Mouse (Mus musculus): Measurements from ENCODE around the gene Pbx3.

Gene Pbx3

DNA sequence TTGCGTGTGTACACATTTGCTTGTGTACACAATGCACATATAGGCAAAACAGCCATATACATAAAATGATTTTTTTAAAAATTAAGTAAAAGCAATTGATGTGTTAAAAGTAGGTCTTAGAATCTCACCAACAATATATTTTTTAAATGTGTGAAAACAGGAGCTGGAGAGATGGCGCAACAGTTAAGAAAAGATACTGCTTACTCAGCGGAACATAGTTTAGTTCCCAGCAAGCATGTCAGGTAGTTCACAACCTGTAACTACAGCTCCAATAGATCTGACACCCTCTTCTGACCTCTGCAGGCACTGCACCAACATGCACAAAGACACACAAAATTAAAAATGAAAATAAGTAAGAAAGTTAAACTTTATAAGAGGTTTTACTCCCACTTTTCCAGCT lies 74.7 kb downstream of the Pbx3 start:
- no peak for DNase-seq (ENCODE audit: low read depth, low spot score)

DNA sequence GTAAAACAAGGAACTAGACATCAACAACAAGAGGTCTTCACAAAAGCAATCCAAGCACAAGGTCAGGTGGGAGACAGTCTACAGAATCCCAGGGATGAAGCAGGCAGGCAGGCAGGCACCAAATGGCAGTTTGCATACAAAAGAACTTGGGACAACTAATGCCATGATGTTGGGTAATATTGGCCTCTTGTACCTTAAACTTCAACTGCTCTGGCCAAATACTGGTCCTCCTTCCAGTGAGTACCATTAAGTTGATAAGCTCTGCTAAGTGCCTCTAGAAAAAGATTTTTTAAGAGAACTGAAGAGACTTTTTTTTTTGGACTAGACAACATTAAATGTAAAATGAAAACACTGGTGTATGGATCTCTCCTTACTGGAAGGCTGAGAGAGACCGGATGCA lies 83.2 kb downstream of the Pbx3 start:
- no peak for DNase-seq (ENCODE audit: low read depth, low spot score)

DNA sequence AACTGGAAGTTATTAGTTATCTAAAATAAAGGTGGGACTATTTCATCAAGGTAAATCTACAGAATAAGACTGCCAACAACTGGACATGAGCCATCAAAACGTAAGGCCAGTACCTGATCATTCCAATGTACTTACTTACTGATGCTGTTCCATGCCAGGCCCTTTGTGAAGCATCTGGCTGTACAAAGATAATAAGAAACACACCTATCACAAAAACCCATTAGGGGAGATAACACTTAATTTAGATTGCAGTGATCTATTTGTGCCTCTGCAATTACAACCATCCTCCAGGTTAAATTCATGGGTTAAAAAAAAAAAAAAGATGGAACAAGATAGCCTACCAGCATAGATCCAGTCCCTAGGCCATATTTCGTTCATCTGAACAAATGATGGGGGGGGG lies 88.7 kb downstream of the Pbx3 start:
- no peak for DNase-seq (ENCODE audit: low read depth, low spot score)

DNA sequence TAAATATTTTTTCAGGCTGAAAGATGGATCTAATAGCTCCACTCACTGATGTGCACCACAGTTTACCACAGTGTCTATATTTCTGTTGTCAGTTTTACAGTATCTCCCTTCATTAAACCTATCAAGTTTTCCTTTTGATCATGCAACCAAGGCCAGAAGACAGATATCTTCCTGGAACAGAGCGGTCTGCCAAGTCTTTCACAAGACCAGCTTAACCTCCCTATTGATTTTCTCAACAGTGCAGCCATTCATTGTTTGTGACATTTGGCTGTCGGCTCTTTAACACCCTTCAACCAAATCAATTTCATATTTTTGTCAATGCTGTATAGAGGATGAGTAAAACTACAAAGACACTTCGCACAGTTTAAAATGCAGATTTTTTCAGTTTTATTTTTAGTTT lies 91.9 kb downstream of the Pbx3 start:
- no peak for DNase-seq (ENCODE audit: low read depth, low spot score)

DNA sequence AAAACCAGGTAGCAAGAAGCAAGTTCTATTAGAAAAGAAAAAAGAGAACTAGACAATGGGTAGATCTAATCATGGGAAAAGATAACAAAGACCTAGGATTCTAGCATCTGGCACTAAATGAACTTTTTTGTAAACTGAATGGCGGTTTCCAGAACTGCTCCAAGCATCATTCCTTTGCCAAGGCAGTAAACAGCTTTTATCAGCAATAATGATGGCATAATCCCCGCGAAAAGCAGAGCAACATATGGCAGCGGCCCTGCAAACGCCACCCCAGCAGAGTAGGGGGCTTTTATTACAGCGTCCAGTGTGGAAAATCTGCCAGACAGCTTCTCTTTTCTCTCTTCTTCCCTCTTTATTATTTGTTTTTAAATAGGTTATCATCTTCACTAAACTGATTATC lies 93.2 kb downstream of the Pbx3 start:
- DNase-seq (ENCODE audit: low read depth, low spot score) = no peak

DNA sequence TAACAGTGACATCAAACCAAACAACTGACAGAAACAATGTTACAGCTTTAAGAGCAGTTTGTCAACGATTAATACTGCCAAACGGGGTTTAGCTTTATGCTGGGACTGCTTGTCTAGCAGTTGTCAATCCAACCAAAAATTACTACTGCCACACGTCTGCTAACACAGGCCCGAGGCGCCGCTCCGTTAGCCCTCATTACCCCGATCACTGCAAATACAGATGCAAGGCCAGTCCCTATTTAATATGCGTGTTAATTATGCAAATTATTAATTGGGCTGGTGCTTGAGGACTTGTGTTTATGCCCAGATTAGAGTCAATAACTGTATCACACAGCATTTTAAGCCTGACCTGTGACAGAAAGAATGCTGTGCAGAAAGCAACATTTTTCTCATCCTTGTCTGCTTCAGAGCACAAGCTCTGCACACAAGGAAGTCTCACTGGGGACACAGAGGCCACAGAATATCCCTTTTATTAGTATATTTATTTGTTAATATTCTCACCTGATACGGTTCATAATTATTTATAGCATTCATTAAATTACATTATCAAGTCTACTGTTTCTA lies 97.2 kb downstream of the Pbx3 start:
- DNase-seq (ENCODE audit: low read depth, low spot score) = no peak

DNA sequence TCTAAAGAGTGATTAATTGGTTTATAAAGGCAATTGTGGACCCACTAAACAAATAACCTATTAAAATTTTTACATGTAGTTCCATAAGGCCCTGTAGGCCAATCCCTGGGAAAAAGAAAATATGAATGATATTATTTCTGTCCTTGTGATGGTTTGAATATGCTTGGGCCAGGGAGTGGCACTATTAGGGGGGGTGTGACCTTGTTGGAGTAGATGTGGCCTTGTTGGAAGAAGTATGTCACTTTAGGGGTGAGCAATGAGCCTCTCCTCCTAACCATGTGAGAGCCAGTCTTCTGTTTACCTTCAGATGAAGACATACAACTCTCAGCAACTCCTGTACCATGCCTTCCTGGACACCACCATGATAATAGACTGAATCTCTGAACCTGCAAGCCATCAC lies 110.9 kb downstream of the Pbx3 start:
- no peak for DNase-seq (ENCODE audit: low read depth, low spot score)

DNA sequence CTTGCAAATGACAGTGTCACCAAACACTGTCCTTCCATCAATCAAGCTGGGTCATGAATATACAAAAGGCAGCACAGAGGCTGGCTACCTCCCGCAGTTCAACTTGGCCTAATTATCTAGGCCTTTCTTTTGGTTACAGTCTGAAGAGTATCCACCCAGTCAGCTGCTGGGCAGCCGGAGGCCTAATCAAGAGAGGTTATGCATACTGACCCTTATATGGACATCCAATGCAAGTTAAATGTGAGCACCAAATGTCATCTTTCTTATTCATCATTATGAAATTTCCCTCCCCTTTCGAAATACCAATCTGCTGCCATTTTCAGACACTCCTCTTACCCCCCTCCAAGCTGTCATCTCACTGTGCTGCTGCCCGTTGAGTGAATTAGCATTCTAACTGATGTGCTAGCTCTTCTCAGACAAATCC lies 112.3 kb downstream of the Pbx3 start:
- no peak for DNase-seq (ENCODE audit: low read depth, low spot score)

DNA sequence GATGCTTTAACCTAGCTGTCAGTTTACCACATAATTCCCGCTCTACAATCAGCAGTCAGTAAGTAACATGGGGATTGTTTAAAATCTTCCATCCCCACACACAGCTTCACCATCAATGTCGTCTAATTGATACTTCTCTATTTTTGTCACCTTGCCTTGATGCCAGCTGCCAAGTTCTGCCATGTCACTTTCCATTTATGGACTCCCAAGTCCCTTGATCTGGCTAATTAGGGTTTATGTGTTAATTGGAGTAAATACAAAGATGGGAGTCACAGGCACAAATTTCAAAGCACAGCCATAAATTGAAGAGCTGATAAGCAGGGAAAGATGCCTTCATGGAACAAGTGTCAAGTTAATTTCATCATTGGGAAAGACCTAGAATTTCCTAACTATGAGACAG lies 114.7 kb downstream of the Pbx3 start:
- DNase-seq (ENCODE audit: low read depth, low spot score) = no peak

DNA sequence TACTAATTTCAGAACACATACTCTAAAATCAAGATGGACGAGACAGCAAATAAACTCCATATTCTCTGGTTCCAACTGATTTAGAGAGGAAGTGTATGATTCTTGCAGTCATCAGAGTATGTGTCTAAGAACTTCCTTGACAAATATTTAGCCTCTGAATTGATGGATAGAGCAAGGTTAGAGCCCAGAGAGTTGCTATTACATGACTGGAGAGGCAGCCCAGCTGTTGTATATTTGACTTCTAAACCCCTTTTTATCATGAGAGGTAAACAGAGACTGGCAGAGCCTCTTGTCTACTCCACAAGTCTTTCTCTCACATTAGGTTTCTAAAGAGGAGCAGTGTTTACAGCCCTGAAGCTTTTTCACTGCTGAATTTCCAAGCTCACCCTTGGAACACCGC lies 115.3 kb downstream of the Pbx3 start:
- no peak for DNase-seq (ENCODE audit: low read depth, low spot score)

DNA sequence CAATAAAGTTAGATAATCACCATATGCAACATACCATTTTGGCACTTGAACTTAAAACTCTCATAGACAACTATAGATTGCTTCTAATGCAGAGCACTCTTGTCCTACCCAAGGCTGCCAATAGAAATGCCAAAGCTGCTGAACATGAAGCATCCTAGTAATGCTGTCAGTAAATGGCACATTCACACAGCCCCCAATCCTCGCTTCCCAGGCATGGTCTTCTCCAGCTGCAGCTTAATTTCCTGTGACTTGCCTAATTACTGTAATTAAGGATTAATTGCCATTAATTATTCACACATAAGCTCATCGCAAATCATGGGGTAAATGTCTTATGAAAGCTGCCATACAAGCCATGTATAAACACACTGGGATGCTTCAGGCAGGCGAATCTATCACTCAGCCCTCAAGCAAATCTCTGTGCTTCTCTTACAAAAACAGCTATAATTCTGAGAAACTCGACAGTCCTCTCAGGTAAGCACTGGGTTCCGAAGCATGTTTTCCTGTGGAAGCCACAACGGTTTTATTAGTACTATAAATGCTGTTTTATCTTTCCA lies 116.9 kb downstream of the Pbx3 start:
- DNase-seq (ENCODE audit: low read depth, low spot score) = no peak

DNA sequence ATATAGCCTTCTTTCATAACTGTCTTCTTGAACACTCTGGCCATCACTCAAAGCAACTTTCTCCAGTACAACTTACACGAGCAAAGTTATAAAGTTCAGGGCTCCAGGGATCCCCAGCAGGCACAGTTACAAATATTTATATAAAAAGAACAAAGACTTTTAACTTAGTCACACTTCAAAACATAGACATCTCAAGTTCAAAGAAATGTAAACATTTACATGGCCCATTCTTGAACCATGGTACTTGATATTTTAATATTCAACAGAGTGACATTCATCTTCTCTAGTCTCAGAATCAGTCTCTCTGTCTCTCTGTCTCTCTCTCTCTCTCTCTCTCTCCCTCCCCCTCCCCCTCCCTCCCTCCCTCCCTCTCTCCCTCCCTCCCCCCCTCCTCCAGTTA lies 119.3 kb downstream of the Pbx3 start:
- DNase-seq (ENCODE audit: low read depth, low spot score) = no peak

DNA sequence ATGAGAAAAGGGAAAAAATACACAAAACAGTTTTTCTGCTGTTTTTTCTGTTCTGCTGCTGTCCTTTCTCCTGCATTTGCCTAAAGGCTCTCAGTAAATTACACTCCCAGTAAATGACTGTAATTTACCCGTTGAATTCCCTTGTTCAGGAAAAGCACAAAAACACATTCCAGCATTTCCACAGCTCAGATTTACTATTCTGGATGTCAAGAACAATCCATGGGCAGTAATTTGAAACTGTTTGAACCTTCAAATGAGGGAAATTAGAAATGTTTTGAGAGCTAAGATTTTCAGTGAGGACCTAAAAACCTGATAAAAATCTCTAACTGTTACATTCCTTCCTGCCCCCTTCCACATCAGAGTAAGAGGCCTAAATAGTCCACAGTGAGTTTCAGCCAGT lies 119.8 kb downstream of the Pbx3 start:
- DNase-seq (ENCODE audit: low read depth, low spot score) = no peak

DNA sequence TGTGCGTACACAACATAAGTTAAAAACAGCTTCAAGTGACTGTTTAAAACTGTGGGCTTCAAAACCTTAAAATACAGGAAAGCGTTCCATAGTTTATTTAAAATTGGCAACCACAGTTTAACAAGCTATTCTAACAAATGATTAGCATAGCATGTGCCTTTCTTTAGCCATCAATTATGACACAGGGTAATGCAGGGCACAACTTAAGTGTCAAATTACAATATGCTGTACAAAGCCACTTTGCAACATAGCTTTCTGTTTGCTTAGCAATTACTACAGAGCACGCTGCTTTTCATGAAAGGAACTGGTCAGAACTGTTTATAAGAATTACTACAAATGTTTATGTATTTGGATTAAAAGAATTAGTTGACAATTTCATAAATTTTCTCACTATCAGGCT lies 120.7 kb downstream of the Pbx3 start:
- DNase-seq (ENCODE audit: low read depth, low spot score) = no peak

DNA sequence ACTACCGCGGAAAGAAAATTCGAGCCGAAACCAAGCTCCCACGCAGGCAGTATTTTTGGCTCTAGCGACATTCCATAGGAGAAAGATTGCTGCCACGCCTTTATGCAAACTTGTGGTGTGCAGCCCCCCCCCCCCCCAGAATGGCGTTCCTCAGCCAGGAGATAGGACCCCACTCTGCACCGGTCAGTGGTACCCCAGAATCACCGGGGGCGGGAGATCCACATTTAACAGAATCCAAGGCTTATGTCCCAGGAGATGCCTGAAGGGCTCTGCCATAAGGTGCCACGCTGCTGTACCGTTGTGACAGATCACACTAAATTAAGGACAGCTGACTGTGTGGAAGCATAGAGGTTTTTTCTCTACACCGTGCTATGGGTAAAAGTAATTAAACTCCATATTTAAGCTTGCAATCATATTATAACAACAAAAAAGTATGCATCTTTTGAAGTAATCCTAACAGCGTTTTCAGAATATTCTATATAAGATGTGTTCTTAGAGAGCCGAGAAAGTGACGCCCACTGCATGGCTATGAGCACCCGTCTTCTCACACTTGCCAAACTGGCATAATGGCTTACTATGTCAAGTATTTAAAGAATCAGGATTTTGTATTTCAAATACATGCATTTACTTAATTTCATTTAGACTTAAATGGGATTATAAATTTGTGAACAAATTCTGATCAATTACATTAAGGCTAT lies 122.8 kb downstream of the Pbx3 start:
- no peak for DNase-seq (ENCODE audit: low read depth, low spot score)

DNA sequence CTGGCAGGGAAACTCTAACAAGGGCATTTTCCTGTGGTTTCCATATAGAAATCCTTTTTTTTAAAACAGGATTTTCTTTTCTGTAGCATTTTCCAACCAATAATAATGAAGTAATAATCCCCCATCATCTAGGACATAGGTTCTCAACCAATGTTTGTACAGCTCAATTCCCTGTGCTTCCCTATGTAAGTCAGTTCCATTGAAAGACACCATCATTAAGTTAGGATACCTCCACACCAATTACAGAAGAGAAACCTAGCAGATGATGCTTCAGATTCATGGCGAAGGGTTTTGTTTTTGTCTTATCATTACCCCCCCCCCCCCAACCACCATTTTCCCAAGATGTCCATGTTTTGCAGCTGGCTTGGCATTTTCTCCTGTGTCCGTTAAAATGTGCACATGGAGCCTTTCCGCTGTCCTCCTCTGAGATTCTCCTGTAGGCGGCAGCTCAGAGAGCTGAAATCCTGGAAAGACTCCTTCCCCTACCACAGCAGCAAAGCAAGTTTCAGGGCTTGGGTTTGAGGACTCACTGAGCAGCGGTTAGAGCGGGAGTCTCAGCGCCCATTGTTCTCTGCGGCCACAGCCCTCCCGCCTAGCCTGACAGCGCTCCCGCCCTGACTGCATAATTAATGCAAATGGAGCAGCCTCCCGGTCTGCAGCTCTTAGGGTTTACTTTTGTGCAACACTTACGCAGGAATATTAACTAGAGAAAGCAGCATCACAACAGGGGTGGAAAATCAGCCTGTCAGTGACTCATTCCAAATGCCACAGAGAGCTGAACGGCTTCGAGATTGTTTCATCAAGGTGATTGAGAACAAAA lies 123.6 kb downstream of the Pbx3 start:
- DNase-seq (ENCODE audit: low read depth, low spot score) = no peak

DNA sequence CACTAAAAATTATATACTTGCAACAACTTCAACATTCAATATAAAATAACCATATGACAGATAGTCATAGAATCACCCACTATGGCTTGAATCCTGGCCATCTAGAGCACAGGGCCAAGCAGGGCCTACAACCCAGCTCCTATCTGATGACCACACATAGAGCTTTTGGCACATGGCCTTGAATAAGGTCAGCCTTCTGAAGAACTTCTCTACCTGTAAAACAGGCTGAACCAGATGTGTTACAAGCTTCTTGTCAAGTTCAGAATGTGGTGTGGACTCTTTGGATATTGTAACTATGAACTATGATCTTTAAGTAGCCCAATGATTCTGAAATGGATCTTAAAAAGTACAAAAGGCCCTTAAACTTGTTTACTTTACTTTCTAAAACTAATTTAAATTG lies 132.1 kb downstream of the Pbx3 start:
- no peak for DNase-seq (ENCODE audit: low read depth, low spot score)

DNA sequence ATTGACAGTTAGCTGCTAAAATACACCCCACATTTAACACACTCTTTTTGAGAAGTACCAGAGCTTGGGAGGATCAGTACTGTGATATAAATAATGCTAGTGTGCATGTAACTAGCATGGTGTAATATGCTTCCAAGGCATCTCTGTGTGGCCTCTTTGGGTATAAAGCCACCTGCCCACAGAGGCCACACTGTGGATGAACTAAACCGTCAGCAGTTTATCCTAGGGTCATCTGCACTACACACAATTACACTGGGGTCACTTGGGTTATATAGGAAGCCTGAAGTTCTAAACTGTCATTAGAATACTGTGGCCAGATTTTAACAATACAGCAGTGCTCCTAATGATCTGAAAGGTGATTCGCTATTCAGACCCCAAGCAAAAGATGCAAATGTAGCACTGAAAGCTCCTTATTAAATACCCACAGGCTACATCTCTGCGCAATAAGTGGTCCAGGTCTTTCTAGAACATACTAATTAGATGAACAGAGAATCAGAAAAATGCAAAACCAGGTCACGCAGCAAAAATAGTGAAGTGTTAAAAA lies 133.6 kb downstream of the Pbx3 start:
- DNase-seq (ENCODE audit: low read depth, low spot score) = no peak

DNA sequence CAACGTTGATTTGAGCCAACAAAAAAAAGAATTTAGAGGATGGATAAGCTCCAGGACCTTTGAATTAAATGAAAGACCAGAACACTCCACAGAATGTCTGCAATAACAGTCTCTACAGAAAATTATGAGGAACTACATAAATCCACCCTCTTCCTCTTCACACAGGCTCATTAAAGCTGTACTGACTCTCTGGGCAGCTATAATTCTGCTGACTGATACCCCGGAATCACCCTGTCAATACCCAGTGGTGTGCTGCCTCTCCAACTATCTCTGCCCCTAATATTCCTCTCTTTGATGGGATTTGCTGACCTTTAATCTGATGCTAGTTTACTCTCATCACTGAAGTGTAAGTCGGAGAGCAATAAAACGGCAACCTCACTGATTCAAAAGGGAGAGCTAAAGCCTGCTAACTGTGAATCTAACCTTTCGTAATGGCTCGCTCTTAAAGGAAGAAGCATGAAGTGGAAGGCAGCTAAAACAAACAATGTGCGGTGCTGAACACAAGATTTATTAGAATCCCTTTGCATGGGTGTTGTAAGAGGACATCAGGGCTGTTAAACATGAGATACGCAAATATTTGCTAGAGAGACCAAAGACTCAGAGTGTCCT lies 137.4 kb downstream of the Pbx3 start:
- no peak for DNase-seq (ENCODE audit: low read depth, low spot score)

DNA sequence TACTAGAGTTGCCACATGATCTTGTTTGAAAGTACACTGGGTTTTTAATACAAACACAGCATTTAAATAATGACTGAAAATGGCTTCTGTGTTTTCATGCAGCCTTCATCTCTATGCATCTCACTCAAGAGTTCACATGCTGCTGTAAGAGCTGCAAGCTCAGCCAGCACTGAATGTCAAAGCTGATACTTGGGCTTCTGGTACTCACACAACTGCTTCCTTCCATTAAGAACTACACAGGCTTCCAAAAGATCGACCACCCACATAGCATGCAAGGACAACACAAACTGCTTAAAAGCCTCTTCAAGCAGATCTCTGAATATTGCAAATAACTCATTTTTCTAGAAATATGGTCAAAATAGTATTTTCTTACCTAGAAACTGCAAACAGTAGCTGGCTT lies 138.7 kb downstream of the Pbx3 start:
- DNase-seq (ENCODE audit: low read depth, low spot score) = no peak

DNA sequence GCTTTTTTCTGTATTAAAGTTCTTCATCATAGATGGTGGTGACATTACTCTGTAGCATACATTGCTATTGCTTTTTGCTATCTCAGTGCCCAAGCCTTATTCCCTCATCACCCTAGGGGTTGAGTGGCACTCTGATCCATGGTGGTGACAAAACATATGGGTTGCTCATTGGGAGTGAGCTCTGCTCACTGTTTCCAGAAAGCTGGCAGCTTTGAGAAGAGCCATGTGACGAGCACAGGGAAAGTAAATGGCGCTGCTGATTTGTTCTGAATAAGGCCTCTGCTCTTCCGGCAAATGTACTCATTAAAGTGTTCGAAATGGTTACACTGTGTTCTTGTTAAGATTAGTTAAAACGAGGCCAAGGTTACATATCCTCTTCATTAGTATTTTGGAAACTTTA lies 139.7 kb downstream of the Pbx3 start:
- DNase-seq (ENCODE audit: low read depth, low spot score) = no peak

DNA sequence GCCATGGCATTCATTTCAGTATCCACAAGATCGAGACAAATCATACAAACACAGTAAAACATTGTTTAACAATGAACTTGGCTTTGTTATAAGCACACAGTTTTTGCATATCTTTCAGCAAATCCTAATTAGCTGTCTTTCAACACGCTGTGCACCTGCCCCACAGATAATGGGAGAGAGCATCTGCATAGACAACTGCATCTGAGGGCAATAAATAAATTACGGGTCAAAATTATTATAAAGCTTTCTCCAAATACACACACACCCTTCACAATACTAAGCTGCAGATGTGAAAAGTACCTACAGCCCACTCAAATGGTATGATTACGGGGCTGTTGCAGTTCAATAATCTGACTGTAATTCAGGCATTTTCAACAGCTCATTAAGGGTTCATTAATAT lies 145.3 kb downstream of the Pbx3 start:
- DNase-seq (ENCODE audit: low read depth, low spot score) = no peak

Data from retina, adult 2 months (tissue).